Mouse (Mus musculus) brain, embryonic 14.5 days (tissue): ENCODE results near the gene Slc13a1.

Source experiments
- CTCF ChIP-seq: fragments of 200-500 bp; IDR thresholded peaks from 2 replicates; pipeline ENCODE4 v1.5.1; 2012; ENCODE audit warnings: inconsistent platforms, mild to moderate bottlenecking, moderate library complexity, borderline replicate concordance; ENCODE audit not compliant: insufficient read depth, insufficient read length; ENCODE audit errors: extremely low read depth
- POLR2A ChIP-seq: fragments of 200-500 bp; IDR thresholded peaks from 2 replicates; pipeline ENCODE4 v1.6.1; 2012; ENCODE audit warnings: mild to moderate bottlenecking, inconsistent platforms, borderline replicate concordance; ENCODE audit not compliant: poor library complexity, insufficient read depth, insufficient read length, severe bottlenecking; ENCODE audit errors: extremely low read depth

- TF ChIP-seq CTCF (no peak), POLR2A (no peak)
Measured at GRCm38 (mm10) chr6:24101281-24101680, 66.6 kb downstream of the Slc13a1 start.
